Mouse (Mus musculus): Measurements from ENCODE around the gene Ebf3. TPM values are rescaled to one million over a fixed set of nuclear protein-coding genes. Genes with fewer than 3 reads are reported as not detected.

The Ebf3 gene
- total and polyA plus RNA-seq, 3 experiments: 5.0 to 7.5 (median 6.1) TPM

GRCm38 (mm10) chr7:137213444-137213843 lies 100.8 kb downstream of the Ebf3 start:
- no peaks in the 10 kb centered on the region for H3K27me3 ChIP-seq (ENCODE audit: control insufficient read depth, insufficient read depth, low read length)
- DNase-seq: no peak
- TF ChIP-seq EP300 (IDR thresholded peaks at IDR 0.05; ENCODE audit: insufficient read depth, low read depth, low read length): no peak
- no peak for TF ChIP-seq POLR2A (IDR thresholded peaks at IDR 0.05; ENCODE audit: insufficient read depth, low read depth, low read length)
- no peak for TF ChIP-seq CTCF (IDR thresholded peaks at IDR 0.05)
- intact Hi-C loops (cut with DNase I): loop anchor here (10.0 kb wide), 1 partner anchor 729 kb away; no protein-coding TSS in a partner anchor
- no peaks in the 10 kb centered on the region for H3K4me1 ChIP-seq (ENCODE audit: control insufficient read depth, insufficient read depth, low read length)
- WGBS: 71% methylated on average over 1 of the region's 1 CpGs
- no peak overlapping the region for H3K9ac ChIP-seq (ENCODE audit: low read depth, low read length)
- H3K27ac ChIP-seq: no peak overlapping the region
- H3K36me3 ChIP-seq (ENCODE audit: control insufficient read depth, insufficient read depth, low read length): no peaks in the 10 kb centered on the region
- H3K79me2 ChIP-seq (replicated peaks; ENCODE audit: control insufficient read depth, insufficient read depth, low read length): no peaks in the 10 kb centered on the region
- H3K4me3 ChIP-seq: no peak overlapping the region

GRCm38 (mm10) chr7:137211332-137211731 lies 102.9 kb downstream of the Ebf3 start:
- intact Hi-C loops (cut with DNase I): loop anchor here (10.0 kb wide), 1 partner anchor 727 kb away; no protein-coding TSS in a partner anchor
- TF ChIP-seq EP300 (IDR thresholded peaks at IDR 0.05; ENCODE audit: insufficient read depth, low read depth, low read length) (no peak), CTCF (IDR thresholded peaks at IDR 0.05) (peak; percentile 13; the same call in 1 of the 2 replicates)
- Histone ChIP-seq H3K4me3 (no peak overlapping the region), H3K36me3 (ENCODE audit: control insufficient read depth, insufficient read depth, low read length) (no peaks in the 10 kb centered on the region), H3K27me3 (ENCODE audit: control insufficient read depth, insufficient read depth, low read length) (no peaks in the 10 kb centered on the region), H3K79me2 (replicated peaks; ENCODE audit: control insufficient read depth, insufficient read depth, low read length) (no peaks in the 10 kb centered on the region), H3K27ac (no peak overlapping the region), H3K4me1 (ENCODE audit: control insufficient read depth, insufficient read depth, low read length) (no peaks in the 10 kb centered on the region), H3K9ac (ENCODE audit: low read depth, low read length) (no peak overlapping the region)
- no peak for DNase-seq
- WGBS: 67% methylated on average over 4 of the region's 4 CpGs

GRCm38 (mm10) chr7:137209688-137210345 lies 104.4 kb downstream of the Ebf3 start:
- H3K36me3 ChIP-seq (ENCODE audit: control insufficient read depth, insufficient read depth, low read length): no peaks in the 10 kb centered on the region
- DNase-seq: no peak
- TF ChIP-seq CTCF (IDR thresholded peaks at IDR 0.05) (no peak), EP300 (IDR thresholded peaks at IDR 0.05; ENCODE audit: insufficient read depth, low read depth, low read length) (no peak), POLR2A (IDR thresholded peaks at IDR 0.05; ENCODE audit: insufficient read depth, low read depth, low read length) (no peak)
- no peaks in the 10 kb centered on the region for H3K4me1 ChIP-seq (ENCODE audit: control insufficient read depth, insufficient read depth, low read length)
- intact Hi-C loops (cut with DNase I): loop anchor here (10.0 kb wide), 1 partner anchor 725 kb away; no protein-coding TSS in a partner anchor
- no peaks in the 10 kb centered on the region for H3K27me3 ChIP-seq (ENCODE audit: control insufficient read depth, insufficient read depth, low read length)
- no peak overlapping the region for H3K27ac ChIP-seq
- H3K9ac ChIP-seq (ENCODE audit: low read depth, low read length): no peak overlapping the region
- H3K4me3 ChIP-seq: no peak overlapping the region
- H3K79me2 ChIP-seq (replicated peaks; ENCODE audit: control insufficient read depth, insufficient read depth, low read length): no peaks in the 10 kb centered on the region
- 75% methylated on average over 15 of the region's 15 CpGs for WGBS

- DNase-seq: no peak
- Histone ChIP-seq H3K36me3 (ENCODE audit: control insufficient read depth, insufficient read depth, low read length) (no peaks in the 10 kb centered on the region), H3K4me3 (no peak overlapping the region), H3K9ac (ENCODE audit: low read depth, low read length) (no peak overlapping the region), H3K27ac (no peak overlapping the region), H3K79me2 (replicated peaks; ENCODE audit: control insufficient read depth, insufficient read depth, low read length) (no peaks in the 10 kb centered on the region), H3K27me3 (ENCODE audit: control insufficient read depth, insufficient read depth, low read length) (no peaks in the 10 kb centered on the region), H3K4me1 (ENCODE audit: control insufficient read depth, insufficient read depth, low read length) (no peaks in the 10 kb centered on the region)
- intact Hi-C loops (cut with DNase I): no loop called here
- no peak for TF ChIP-seq CTCF (IDR thresholded peaks at IDR 0.05)
- no peak for TF ChIP-seq POLR2A (IDR thresholded peaks at IDR 0.05; ENCODE audit: insufficient read depth, low read depth, low read length)
- TF ChIP-seq EP300 (IDR thresholded peaks at IDR 0.05; ENCODE audit: insufficient read depth, low read depth, low read length): no peak
- 80% methylated on average over 5 of the region's 5 CpGs for WGBS
Observed at GRCm38 (mm10) chr7:137208556-137208955, 105.7 kb downstream of the Ebf3 start.

GRCm38 (mm10) chr7:137206770-137207285 lies 107.4 kb downstream of the Ebf3 start:
- no peak for DNase-seq
- H3K79me2 ChIP-seq (replicated peaks; ENCODE audit: control insufficient read depth, insufficient read depth, low read length): no peaks in the 10 kb centered on the region
- H3K36me3 ChIP-seq (ENCODE audit: control insufficient read depth, insufficient read depth, low read length): no peaks in the 10 kb centered on the region
- 96% methylated on average over 21 of the region's 21 CpGs for WGBS
- no peak overlapping the region for H3K9ac ChIP-seq (ENCODE audit: low read depth, low read length)
- intact Hi-C loops (cut with DNase I): no loop called here
- no peaks in the 10 kb centered on the region for H3K4me1 ChIP-seq (ENCODE audit: control insufficient read depth, insufficient read depth, low read length)
- TF ChIP-seq CTCF (IDR thresholded peaks at IDR 0.05) (no peak), EP300 (IDR thresholded peaks at IDR 0.05; ENCODE audit: insufficient read depth, low read depth, low read length) (no peak), POLR2A (IDR thresholded peaks at IDR 0.05; ENCODE audit: insufficient read depth, low read depth, low read length) (no peak)
- H3K27ac ChIP-seq: no peak overlapping the region
- H3K27me3 ChIP-seq (ENCODE audit: control insufficient read depth, insufficient read depth, low read length): no peaks in the 10 kb centered on the region
- H3K4me3 ChIP-seq: no peak overlapping the region

- 95% methylated on average over 4 of the region's 4 CpGs for WGBS
- intact Hi-C loops (cut with DNase I): no loop called here
- DNase-seq: no peak
Observed at GRCm38 (mm10) chr7:137199533-137199932, 114.7 kb downstream of the Ebf3 start.

More at GRCm38 (mm10) chr7:137199533-137199932, 114.7 kb downstream of the Ebf3 start:
- no peak for TF ChIP-seq EP300 (IDR thresholded peaks at IDR 0.05; ENCODE audit: insufficient read depth, low read depth, low read length)
- TF ChIP-seq POLR2A (IDR thresholded peaks at IDR 0.05; ENCODE audit: insufficient read depth, low read depth, low read length): no peak
- TF ChIP-seq CTCF (IDR thresholded peaks at IDR 0.05): no peak
- H3K36me3 ChIP-seq (ENCODE audit: control insufficient read depth, insufficient read depth, low read length): no peaks in the 10 kb centered on the region
- no peaks in the 10 kb centered on the region for H3K79me2 ChIP-seq (replicated peaks; ENCODE audit: control insufficient read depth, insufficient read depth, low read length)
- H3K4me1 ChIP-seq (ENCODE audit: control insufficient read depth, insufficient read depth, low read length): no peaks in the 10 kb centered on the region
- H3K4me3 ChIP-seq: no peak overlapping the region
- no peak overlapping the region for H3K27ac ChIP-seq
- H3K27me3 ChIP-seq (ENCODE audit: control insufficient read depth, insufficient read depth, low read length): no peaks in the 10 kb centered on the region
- H3K9ac ChIP-seq (ENCODE audit: low read depth, low read length): no peak overlapping the region

Measured in heart, adult 2 months (tissue).